Mouse (Mus musculus) G1E (cell line): ENCODE data around the gene Icosl.

Experiments
- CTCF ChIP-seq: IDR thresholded peaks from 2 replicates; pipeline ENCODE4 v1.5.1; 2012; ENCODE audit warnings: low read depth, low read length, inconsistent platforms, mixed read lengths
- GATA1 ChIP-seq: IDR thresholded peaks from 2 replicates; pipeline ENCODE4 v1.6.1; 2012; ENCODE audit warnings: borderline replicate concordance, low read length, inconsistent platforms, mixed read lengths
- GATA2 ChIP-seq: IDR thresholded peaks from 2 replicates; pipeline ENCODE4 v1.6.1; 2012; ENCODE audit warnings: low read depth, low read length, inconsistent platforms, borderline replicate concordance
- POLR2AphosphoS5 ChIP-seq: IDR thresholded peaks from 2 replicates; pipeline ENCODE4 v1.6.1; 2012; ENCODE audit warnings: low read depth, low read length, inconsistent platforms; ENCODE audit not compliant: insufficient replicate concordance
- TAL1 ChIP-seq: conservative IDR thresholded peaks from 2 replicates; pipeline ENCODE4 v1.6.1; 2012; ENCODE audit warnings: low read depth, low read length, inconsistent platforms, mixed read lengths

DNA sequence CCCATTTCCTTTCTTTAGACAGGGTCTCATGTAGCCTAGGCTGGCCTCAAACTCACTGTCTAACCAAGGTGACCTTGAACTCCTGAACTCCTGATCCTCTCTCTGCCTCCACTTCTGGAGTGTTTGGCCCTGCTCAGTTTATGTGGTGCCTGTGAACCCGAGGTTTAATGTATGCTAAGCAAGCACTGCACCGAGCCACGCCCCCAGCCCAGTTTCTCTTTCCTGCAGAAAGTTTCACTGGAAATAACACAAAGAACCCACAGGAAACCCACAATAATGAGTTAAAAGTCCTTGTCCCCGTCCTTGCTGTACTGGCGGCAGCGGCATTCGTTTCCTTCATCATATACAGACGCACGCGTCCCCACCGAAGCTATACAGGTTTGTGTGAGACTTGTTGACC, 5.9 kb downstream of the Icosl start:
- no peak for TF ChIP-seq CTCF
- TF ChIP-seq GATA1: no peak
- no peak for TF ChIP-seq TAL1
- TF ChIP-seq POLR2AphosphoS5: no peak
- no peak for TF ChIP-seq GATA2
